Mouse (Mus musculus) myocyte (in vitro differentiated cells): Measurements from ENCODE around the gene Rsph3b.
"Not testable (repeated sequence)": the region's sequence is repeated elsewhere in the genome, so short reads cannot be mapped to it uniquely, and the experiment has no call there.

Source experiments
- CEBPB ChIP-seq: IDR thresholded peaks from 2 replicates; pipeline ENCODE4 v1.6.1; 2011; ENCODE audit warnings: mild to moderate bottlenecking, moderate library complexity; ENCODE audit not compliant: poor library complexity, insufficient read depth, severe bottlenecking
- E2F4 ChIP-seq: IDR thresholded peaks from one replicate; pipeline ENCODE4 v1.6.1; 2011; ENCODE audit warnings: mild to moderate bottlenecking, control low read depth, moderate library complexity; ENCODE audit not compliant: insufficient read depth
- MAX ChIP-seq: IDR thresholded peaks from one replicate; pipeline ENCODE4 v1.6.1; 2011; ENCODE audit warnings: low read depth, mild to moderate bottlenecking, control low read depth
- MYOD1 ChIP-seq, 3 experiments: IDR thresholded peaks; one replicate each; pipeline ENCODE4 v1.6.1; 2011; ENCODE audit warnings: control low read depth in 2 of 3, low read depth in 2 of 3, mild to moderate bottlenecking in 2 of 3, moderate library complexity in 1 of 3; ENCODE audit not compliant: insufficient read length in 2 of 3, control insufficient read depth in 1 of 3
- MYOG ChIP-seq, 3 experiments: IDR thresholded peaks; one replicate each; pipeline ENCODE4 v1.6.1; 2011; ENCODE audit warnings: control low read depth in 2 of 3, low read depth in 2 of 3, mild to moderate bottlenecking in 2 of 3; ENCODE audit not compliant: insufficient read length in 2 of 3, control insufficient read depth in 1 of 3, insufficient read depth in 1 of 3
- POLR2A ChIP-seq: IDR thresholded peaks from one replicate; pipeline ENCODE4 v1.6.1; 2011; ENCODE audit warnings: low read depth, mild to moderate bottlenecking, control low read depth, moderate library complexity; ENCODE audit not compliant: insufficient read length
- REST ChIP-seq: IDR thresholded peaks from one replicate; pipeline ENCODE4 v1.6.1; 2011; ENCODE audit warnings: mild to moderate bottlenecking, control low read depth, moderate library complexity; ENCODE audit not compliant: insufficient read depth, insufficient read length
- SRF ChIP-seq: IDR thresholded peaks from one replicate; pipeline ENCODE4 v1.6.1; 2011; ENCODE audit warnings: low read depth; ENCODE audit not compliant: control insufficient read depth, insufficient read length
- TCF12 ChIP-seq: IDR thresholded peaks from one replicate; pipeline ENCODE4 v1.6.1; 2011; ENCODE audit warnings: mild to moderate bottlenecking, control low read depth; ENCODE audit not compliant: poor library complexity, insufficient read depth, severe bottlenecking
- TCF3 ChIP-seq: IDR thresholded peaks from one replicate; pipeline ENCODE4 v1.6.1; 2011; ENCODE audit warnings: low read depth, control low read depth; ENCODE audit not compliant: insufficient read length
- USF1 ChIP-seq: IDR thresholded peaks from one replicate; pipeline ENCODE4 v1.6.1; 2011; ENCODE audit warnings: low read depth, mild to moderate bottlenecking, control low read depth, moderate library complexity

GRCm38 (mm10) chr17:6965364-6965763, 16.9 kb upstream of the Rsph3b start:
- TF ChIP-seq POLR2A; USF1; SRF; TCF12; E2F4; MYOD1 (IDR thresholded peaks at IDR 0.05; ENCODE audit: control insufficient read depth in 1 of 3, insufficient read length in 2 of 3, low read depth in 2 of 3); MAX; REST; CEBPB; MYOG (IDR thresholded peaks at IDR 0.05; ENCODE audit: control insufficient read depth in 1 of 3, insufficient read depth in 1 of 3, insufficient read length in 2 of 3, low read depth in 2 of 3); TCF3: not testable (repeated sequence)
